Mouse (Mus musculus) gastrocnemius, adult 2 months (tissue): Measurements from ENCODE around the gene Dhx15. TPM values are rescaled to one million over a fixed set of nuclear protein-coding genes. Genes with fewer than 3 reads are reported as not detected.
A peak's percentile ranks its signal among the peaks of the same experiment; 100 is the strongest.

Source experiments
- DNase-seq: peaks from one replicate; pipeline ENCODE4 v3.0.0; 2022
- H3K27ac ChIP-seq: fragments of 200-600 bp; 2 replicates; pipeline ENCODE4 v1.8.1; 2022; ENCODE audit warnings: mild to moderate bottlenecking
- H3K4me3 ChIP-seq: fragments of 200-600 bp; 2 replicates; pipeline ENCODE4 v1.8.1; 2022; ENCODE audit warnings: mild to moderate bottlenecking, moderate library complexity
- CTCF ChIP-seq: fragments of 200-600 bp; IDR thresholded peaks from 2 replicates; pipeline ENCODE4 v1.8.1; 2022; ENCODE audit warnings: antibody characterized with exemption, mild to moderate bottlenecking, moderate library complexity
- intact Hi-C: fragments of 180-260 bp; cut with DNase I; formaldehyde crosslinking; loops from one replicate; pipeline ENCODE4 v1.15.1; 2025
- total RNA-seq, 2 experiments: library from RNA; stranded (reverse); gene quantifications; 2 replicates each; pipeline ENCODE4 v1.2.3; 2021

Dhx15 gene
- total RNA-seq, 2 experiments from 2014 or later: 41.0 to 45.7 TPM

DNA sequence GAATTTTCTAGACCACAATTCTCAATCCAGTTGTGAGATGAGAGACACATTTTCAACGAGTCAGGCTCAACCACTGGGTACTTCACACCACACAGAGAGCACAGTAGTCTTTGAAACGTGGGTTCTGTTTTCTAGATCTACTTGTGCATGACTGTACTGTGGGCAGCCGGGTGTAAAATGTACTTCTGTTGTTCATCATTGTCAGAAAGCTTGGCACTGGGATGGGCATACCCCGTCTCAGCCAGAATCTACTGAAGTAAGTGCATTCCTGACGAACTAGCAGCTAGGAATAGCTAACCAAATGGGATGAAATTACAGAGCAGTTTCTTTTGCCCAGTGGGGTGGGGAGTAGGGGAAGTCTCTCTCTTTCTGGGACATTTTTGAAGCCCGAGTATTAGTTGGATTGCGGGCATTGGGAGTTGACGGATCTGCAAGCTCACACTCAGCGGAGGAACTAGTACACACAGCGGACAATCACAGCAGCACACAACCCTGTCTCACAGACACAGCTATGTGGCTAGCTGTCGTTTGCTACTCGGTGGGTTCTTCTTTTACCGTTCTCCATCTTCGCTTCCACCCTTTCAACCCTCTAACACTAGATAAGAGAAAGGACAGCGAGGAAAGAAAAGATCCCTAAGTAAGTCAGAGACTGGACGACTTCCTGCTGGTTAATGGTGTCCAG is 54.7 kb downstream of the Dhx15 start:
- DNase-seq: no peak
- no peak overlapping the region for H3K27ac ChIP-seq
- no peak for TF ChIP-seq CTCF
- intact Hi-C loops: loop anchor here (5.0 kb wide), 1 partner anchor 47 kb away; no protein-coding TSS in a partner anchor
- no peak overlapping the region for H3K4me3 ChIP-seq

DNA sequence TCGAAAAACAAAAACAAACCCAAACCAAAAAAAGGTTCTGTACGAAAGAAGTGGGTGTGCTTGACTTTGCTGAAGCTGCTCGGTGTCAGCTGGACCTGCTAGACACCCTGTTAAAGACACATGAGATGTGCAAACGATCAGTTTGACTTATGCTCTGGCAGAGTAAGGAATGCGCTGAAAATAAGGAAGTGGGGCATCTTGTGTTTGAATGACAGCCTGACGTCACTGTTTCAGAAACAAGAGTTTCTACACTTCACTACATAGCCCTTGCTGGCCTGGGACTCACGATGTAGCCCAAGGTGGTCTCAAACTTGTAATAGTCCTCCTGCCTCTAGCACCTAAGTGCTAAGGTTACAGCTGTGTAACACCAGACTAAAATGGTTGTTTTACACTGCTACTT is 57.5 kb downstream of the Dhx15 start:
- no peak overlapping the region for H3K4me3 ChIP-seq
- intact Hi-C loops: loop anchor here (5.0 kb wide), 1 partner anchor 109 kb away; no protein-coding TSS in a partner anchor
- DNase-seq: no peak
- no peak for TF ChIP-seq CTCF
- H3K27ac ChIP-seq: no peak overlapping the region

DNA sequence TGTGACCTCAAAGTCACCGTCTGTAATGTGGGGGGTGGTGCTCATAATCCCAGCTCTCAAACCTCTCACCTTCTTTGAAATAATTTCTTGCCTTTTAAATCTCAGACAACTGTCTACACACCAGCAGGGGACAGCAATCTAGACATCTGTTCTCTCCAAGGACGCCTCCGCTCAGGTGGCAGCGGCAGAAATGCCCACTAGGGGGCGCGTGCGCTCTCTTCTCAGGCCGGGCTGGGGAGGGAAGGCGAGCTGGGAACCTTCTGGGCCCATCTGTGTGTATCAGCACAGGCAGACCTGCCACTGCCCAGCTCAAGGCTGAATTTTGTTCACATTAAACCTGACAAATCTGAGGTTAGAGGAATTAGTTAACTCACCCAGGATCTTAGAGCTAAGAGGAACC is 58.2 kb downstream of the Dhx15 start:
- H3K27ac ChIP-seq: no peak overlapping the region
- H3K4me3 ChIP-seq: no peak overlapping the region
- peak; percentile 62 for DNase-seq
- intact Hi-C loops: loop anchor here (5.0 kb wide), 1 partner anchor 110 kb away; no protein-coding TSS in a partner anchor
- peak; percentile 74 for TF ChIP-seq CTCF

DNA sequence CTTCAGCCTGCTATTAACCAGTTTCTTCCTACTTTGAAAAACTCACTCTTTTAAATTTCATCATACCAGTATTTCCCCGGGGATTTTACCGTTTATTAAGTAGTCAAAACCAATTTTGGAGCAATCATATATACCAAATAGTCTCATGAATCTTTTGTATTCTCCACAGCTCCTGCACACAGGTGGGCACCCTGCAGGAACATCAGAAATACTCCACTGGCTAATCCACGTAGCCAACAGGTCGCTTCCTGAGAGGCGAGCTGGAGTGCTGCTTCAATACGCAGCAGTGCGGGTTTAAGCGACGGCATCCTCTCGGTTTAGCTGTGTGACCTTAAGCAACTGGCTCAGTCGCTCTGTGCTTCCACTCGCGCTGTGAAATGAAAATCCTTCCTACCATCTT is 58.9 kb downstream of the Dhx15 start:
- intact Hi-C loops: loop anchor here (5.0 kb wide), 1 partner anchor 111 kb away; no protein-coding TSS in a partner anchor
- no peak overlapping the region for H3K4me3 ChIP-seq
- TF ChIP-seq CTCF: no peak
- H3K27ac ChIP-seq: no peak overlapping the region
- no peak for DNase-seq

DNA sequence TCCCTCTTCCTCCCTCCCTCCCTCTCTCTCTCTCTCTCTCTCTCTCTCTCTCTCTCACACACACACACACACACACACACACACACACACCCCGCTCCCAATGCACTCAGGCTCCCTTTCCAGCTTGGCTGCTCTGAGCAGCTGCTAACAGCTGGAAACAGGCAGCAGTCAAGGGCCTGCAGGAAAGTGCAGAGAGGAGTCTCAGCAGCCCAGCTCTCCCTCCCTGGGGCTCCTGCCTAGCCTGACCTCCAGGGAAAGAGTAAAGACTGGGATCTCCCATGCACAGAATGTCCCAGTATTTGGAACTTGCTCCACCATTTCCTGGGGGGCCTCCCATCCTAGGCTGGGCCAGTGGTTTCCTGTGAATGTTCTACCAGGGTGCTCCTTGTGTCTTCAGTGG is 59.8 kb downstream of the Dhx15 start:
- H3K4me3 ChIP-seq: no peak overlapping the region
- intact Hi-C loops: loop anchor here (5.0 kb wide), 1 partner anchor 112 kb away; no protein-coding TSS in a partner anchor
- TF ChIP-seq CTCF: no peak
- DNase-seq: no peak
- no peak overlapping the region for H3K27ac ChIP-seq

DNA sequence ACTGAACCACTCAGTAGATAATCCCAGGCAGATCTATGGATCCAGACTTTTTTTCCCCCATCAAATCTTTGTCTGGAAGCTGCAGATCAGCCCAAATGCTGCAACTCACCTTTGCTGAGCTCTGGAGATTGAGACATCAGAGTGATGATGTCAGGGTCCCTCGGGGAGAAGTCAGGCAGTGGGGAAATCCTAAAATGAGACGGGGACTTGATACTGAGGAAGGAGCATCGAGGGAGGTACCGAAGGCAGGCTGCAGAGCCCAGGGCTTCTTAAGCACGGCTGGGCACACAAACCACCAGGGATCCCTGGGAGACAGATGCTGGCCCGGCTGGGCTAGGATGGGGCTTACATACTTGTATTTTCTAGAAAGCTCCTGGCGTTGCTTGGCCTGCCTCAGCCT is 64.1 kb downstream of the Dhx15 start:
- no peak for DNase-seq
- Histone ChIP-seq H3K27ac (no peak overlapping the region), H3K4me3 (no peak overlapping the region)
- no peak for TF ChIP-seq CTCF
- intact Hi-C loops: no loop called here

DNA sequence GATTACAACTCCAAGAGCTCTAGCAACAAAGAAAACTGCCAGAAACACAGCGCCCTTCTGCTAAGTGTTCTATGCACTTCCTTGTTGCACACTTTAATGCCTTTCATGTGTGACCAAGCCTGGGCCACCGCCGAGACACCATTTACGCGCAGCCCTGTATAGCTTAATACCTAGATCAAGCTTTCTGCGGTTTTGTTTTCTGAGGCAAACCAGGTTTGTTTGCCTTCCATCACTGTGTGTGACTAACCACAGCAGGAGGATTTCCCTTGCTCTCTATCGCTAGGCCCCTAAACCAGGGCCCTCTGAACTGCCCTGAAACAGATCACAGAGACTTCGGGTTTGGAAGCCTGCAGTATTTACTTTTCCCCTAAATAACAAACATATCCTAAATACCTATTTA is 64.5 kb downstream of the Dhx15 start:
- intact Hi-C loops: no loop called here
- DNase-seq: no peak
- Histone ChIP-seq H3K4me3 (no peak overlapping the region), H3K27ac (no peak overlapping the region)
- TF ChIP-seq CTCF: no peak

DNA sequence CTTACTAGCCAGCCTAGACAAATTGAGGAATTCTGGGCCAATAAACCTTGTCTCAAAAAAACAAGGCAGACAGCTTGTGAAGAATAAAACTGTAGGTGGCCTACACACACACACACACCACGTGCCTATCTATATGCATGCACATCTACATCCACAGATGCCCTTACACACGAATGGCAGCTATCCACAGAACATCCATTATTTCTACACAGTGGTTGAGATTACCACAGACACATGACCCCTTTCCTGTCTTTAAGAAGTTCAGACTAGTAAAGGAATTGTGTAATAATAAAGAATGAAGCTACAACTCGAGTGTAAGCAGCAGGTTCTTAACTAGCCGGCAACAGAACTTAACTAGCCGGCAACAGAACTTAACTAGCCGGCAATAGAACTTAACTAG is 68.2 kb downstream of the Dhx15 start:
- Histone ChIP-seq H3K27ac (no peak overlapping the region), H3K4me3 (no peak overlapping the region)
- TF ChIP-seq CTCF: no peak
- no peak for DNase-seq
- intact Hi-C loops: no loop called here

DNA sequence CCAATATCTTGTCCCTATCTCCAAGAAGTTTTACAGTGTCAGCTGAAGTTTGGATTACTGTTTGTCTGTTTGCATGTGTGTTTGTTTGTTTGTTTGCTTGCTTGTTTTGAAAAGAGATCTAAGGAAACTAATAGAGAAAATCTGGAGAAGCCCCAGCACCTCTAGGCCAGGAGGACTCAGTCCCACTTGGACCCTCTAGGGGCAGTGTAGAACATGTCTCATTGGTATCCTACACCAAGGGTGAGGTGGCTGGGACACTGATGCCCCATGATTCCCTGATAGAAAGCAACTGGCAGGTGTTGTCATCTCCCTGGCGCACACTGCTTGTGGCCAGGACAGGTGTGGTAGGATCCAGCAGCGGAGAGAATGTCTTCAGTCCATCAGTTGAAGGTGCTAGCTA is 70.5 kb downstream of the Dhx15 start:
- Histone ChIP-seq H3K27ac (no peak overlapping the region), H3K4me3 (no peak overlapping the region)
- DNase-seq: no peak
- intact Hi-C loops: loop anchor here (5.0 kb wide), 1 partner anchor 122 kb away; no protein-coding TSS in a partner anchor
- TF ChIP-seq CTCF: peak; percentile 25

DNA sequence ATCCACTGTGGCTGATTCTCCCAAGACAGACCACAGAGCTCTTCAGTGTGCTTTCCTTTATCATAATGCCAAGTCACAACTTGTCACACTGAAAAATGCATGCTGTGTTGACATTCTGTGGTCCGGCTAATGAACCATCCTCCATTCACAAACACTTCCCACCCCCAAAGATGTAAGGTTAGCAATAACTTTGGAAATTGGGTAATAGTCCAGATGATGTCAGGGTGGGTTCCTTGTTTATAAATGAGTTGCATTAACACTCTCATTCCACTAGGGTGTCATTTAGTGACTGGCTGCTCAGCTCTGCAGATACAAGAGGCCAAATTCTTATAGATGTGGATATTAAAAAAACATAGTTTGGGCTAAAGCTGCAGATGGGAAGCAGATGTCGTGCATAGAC is 71.1 kb downstream of the Dhx15 start:
- intact Hi-C loops: loop anchor here (5.0 kb wide), 1 partner anchor 123 kb away; no protein-coding TSS in a partner anchor
- DNase-seq: no peak
- Histone ChIP-seq H3K4me3 (no peak overlapping the region), H3K27ac (no peak overlapping the region)
- TF ChIP-seq CTCF: no peak

DNA sequence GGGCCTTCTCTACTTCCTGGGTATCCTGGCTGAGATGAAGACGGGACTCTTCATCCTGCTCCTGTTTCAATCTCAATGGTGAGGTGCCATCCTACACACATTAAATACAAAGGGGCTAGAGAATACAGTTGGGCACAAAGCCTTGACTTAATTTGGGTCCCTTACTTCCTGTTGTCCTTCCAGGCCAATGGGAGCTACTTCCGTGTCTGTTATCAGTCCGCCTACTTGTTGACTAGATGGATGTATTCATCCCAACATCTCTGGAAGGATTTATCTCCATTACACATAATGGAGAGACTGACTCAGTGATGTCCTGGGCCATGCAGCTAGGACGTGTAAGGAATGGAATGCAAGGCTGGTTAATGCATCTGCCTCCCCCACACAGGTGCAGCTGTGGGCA is 72.5 kb downstream of the Dhx15 start:
- intact Hi-C loops: loop anchor here (5.0 kb wide), 1 partner anchor 124 kb away; no protein-coding TSS in a partner anchor
- Histone ChIP-seq H3K4me3 (no peak overlapping the region), H3K27ac (no peak overlapping the region)
- no peak for TF ChIP-seq CTCF
- no peak for DNase-seq

DNA sequence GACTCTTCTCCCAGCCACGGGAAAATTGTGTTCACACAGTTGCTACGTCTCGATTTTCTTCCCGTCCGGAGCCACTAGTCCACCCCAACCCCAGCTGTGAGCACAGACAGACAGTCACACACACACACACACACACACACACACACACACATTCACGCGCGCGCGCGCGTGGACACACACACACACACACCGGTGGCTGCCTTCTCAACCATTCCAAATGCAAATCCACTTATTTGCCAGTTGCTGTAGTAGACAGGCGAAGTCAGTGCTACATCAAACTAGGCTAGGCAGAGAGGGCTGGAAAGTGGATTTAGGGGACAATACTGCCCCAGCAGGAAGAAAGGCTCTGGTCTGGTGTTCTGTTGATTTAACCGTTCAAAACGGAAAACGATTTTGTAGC is 73.9 kb downstream of the Dhx15 start:
- intact Hi-C loops: loop anchor here (5.0 kb wide), 1 partner anchor 126 kb away; no protein-coding TSS in a partner anchor
- Histone ChIP-seq H3K4me3 (peak overlapping the region; percentile 87), H3K27ac (no peak overlapping the region)
- no peak for DNase-seq
- TF ChIP-seq CTCF: no peak

DNA sequence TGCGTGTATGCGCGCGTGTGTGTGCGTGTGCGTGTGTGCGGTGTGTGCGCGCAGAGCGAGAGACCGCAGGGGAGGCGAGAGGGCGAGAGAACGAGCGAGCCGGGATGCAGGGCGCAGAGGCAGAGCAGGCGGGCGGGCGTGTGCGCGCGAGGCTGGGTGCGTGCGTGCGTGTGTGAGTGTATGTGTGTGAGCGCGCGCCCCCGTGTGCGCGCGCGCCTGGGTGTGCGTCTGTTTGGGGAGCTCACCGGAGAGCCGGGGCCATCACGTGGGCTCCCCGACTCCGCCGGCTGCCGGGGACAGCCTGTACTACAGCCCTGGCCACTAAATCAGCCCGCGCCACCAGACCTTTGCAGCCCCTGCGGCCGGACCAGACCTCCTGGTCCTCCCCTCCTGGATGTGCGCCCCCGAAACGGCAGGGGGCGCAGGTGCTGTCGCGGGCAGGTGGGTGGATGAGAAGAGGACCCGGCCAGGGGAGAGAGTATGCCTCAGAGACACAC is 74.4 kb downstream of the Dhx15 start:
- peak; percentile 82 for DNase-seq

More for the DNA sequence above, 74.4 kb downstream of the Dhx15 start:
- Histone ChIP-seq H3K4me3 (peak overlapping the region; percentile 87), H3K27ac (peak overlapping the region; percentile 48)
- TF ChIP-seq CTCF: peak; percentile 78
- intact Hi-C loops: loop anchor here (5.0 kb wide), 1 partner anchor 126 kb away; no protein-coding TSS in a partner anchor
